Mouse (Mus musculus) limb, embryonic 10.5 days (tissue): ENCODE measurements at regions not wholly inside any gene's neighbourhood (a gene's known extent, or its start where the extent isn't known, plus 50 kb on each side); places are given as distances from the start of the nearest gene placed in this dataset.

ENCODE experiments used
- DNase-seq: peaks from one replicate; pipeline ENCODE4 v3.0.0-alpha.2; 2017; ENCODE audit warnings: low spot score
- H3K27ac ChIP-seq: fragments of 300-500 bp; sonication (generic); 2 replicates; pipeline ENCODE4 v1.5.1; 2016; ENCODE audit warnings: mild to moderate bottlenecking
- H3K27me3 ChIP-seq: fragments of 300-500 bp; sonication (generic); 2 replicates; pipeline ENCODE4 v1.6.1; 2016; ENCODE audit warnings: low read depth, mild to moderate bottlenecking; ENCODE audit not compliant: poor library complexity, severe bottlenecking
- H3K36me3 ChIP-seq: fragments of 300-500 bp; sonication (generic); 2 replicates; pipeline ENCODE4 v1.6.1; 2016; ENCODE audit warnings: mild to moderate bottlenecking, moderate library complexity
- H3K4me1 ChIP-seq: fragments of 300-500 bp; sonication (generic); 2 replicates; pipeline ENCODE4 v1.6.1; 2016
- H3K4me3 ChIP-seq: fragments of 300-500 bp; sonication (generic); 2 replicates; pipeline ENCODE4 v1.5.1; 2016; ENCODE audit warnings: mild to moderate bottlenecking, moderate library complexity
- H3K9me3 ChIP-seq: fragments of 300-500 bp; sonication (generic); replicated peaks from 2 replicates; pipeline ENCODE4 v1.6.1; 2016; ENCODE audit warnings: mild to moderate bottlenecking
- WGBS: fragments of 180-500 bp; shearing (Covaris S2); methylation state at CpG from one replicate; pipeline ENCODE4 v1.1.7; 2016; 5-methylcytosine and 5-hydroxymethylcytosine counted together

DNA sequence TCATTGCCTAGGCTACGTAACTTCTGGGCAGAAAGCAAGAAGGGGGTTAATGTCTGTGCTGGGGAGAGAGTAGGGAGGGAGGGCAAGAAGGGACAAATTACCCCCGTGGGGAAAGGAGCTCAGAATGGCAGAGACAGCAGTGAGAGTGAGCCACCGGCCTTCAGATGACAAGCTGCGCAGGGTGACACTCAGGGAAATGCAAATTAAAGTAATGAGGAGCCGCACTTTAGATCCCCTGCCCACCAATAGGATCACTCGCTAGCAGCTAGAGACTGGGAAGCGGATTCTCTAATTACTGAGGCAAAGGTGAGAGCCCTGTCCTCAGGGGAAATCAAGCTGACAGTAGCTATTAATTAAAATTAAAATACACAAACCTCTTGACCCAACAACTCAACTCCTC lies 202.5 kb downstream of the Arhgef10l start:
- H3K4me3 ChIP-seq = no peak overlapping the region
- DNase-seq = no peak
- no peak overlapping the region for H3K27ac ChIP-seq
- no peaks in the 10 kb centered on the region; the same call in 1 of the 2 replicates for H3K27me3 ChIP-seq
- no peaks in the 10 kb centered on the region for H3K36me3 ChIP-seq
- H3K4me1 ChIP-seq = peaks cover 32% of the 10 kb centered on the region
- H3K9me3 ChIP-seq = no peaks in the 10 kb centered on the region
- WGBS = 50% methylated on average over 7 of the region's 7 CpGs

DNA sequence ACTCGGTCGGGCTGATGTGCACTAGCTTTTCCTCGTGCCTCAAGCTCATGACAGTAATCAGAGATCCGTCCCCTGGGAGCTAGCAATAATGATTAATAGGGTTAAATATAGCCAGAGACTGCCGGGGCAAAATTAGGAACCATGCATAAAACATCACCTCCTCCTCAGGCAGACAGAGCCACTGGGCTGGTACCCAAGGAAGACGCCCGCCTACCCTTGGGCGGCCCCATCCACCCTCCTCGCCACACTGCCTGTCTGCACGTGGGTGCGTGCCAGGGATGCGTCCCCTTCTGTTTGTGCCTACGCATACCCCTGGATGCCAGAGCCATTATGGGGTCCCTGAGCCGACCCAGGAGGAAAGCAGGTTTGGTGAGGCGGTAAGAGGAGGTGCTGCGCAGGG lies 204.5 kb downstream of the Arhgef10l start:
- peaks cover 12% of the 10 kb centered on the region for H3K4me1 ChIP-seq
- no peak overlapping the region for H3K4me3 ChIP-seq
- no peak overlapping the region for H3K27ac ChIP-seq
- 93% methylated on average over 16 of the region's 16 CpGs for WGBS
- no peaks in the 10 kb centered on the region for H3K36me3 ChIP-seq
- no peak for DNase-seq
- no peaks in the 10 kb centered on the region for H3K9me3 ChIP-seq
- no peaks in the 10 kb centered on the region; the same call in 1 of the 2 replicates for H3K27me3 ChIP-seq

DNA sequence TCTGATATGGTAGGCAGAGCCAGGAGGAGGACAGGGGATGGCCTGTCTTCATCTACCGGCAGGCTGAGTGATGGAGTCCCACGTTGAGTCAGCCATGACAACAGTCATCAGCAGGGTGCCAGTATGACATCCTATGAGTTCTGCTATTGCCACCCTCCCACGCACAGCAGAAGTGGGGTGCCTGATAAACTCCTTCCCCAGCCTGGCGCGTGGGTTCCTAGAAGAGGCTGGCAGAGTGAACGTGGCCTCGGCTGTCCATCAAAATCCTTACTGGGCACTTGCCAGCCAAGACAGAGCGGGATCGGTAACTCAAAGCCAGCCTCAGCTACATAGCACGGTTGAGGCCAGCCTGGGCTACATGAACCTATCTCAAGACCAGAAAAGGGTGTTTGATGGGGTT lies 202.5 kb upstream of the Igsf21 start:
- no peak for DNase-seq
- H3K4me3 ChIP-seq = no peak overlapping the region
- no peaks in the 10 kb centered on the region for H3K36me3 ChIP-seq
- WGBS = 94% methylated on average over 10 of the region's 10 CpGs
- no peaks in the 10 kb centered on the region for H3K9me3 ChIP-seq
- no peaks in the 10 kb centered on the region for H3K27me3 ChIP-seq
- peaks cover 6% of the 10 kb centered on the region; the same call in 1 of the 2 replicates for H3K4me1 ChIP-seq
- H3K27ac ChIP-seq = no peak overlapping the region

GRCm38 (mm10) chr4:140446455-140446854 lies 199.9 kb upstream of the Igsf21 start:
- Histone ChIP-seq H3K9me3 (no peaks in the 10 kb centered on the region), H3K27ac (no peak overlapping the region), H3K4me1 (no peaks in the 10 kb centered on the region), H3K36me3 (no peaks in the 10 kb centered on the region), H3K27me3 (no peaks in the 10 kb centered on the region), H3K4me3 (no peak overlapping the region)
- WGBS = 93% methylated on average over 6 of the region's 6 CpGs
- no peak for DNase-seq

DNA sequence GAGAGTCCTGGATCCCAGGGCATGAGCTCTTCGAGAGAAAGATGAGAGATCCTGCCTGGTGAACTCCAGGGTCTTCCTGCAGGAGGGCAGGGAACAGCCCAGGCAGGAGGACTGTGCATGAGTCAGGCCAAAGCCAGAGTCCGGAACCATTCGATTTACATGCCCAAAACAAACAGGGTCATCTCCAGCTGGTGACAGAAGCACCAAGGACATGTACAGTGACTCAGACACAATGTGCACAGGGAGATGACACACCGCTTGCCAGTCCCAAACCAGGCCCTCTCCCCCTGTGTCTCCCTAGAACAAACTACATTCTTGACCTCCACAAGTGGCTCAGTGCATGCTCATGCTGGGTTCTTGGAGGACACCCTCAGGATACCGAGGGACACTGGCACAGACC lies 199.3 kb upstream of the Igsf21 start:
- Histone ChIP-seq H3K27ac (no peak overlapping the region), H3K4me3 (no peak overlapping the region), H3K9me3 (no peaks in the 10 kb centered on the region), H3K27me3 (no peaks in the 10 kb centered on the region), H3K36me3 (no peaks in the 10 kb centered on the region), H3K4me1 (no peaks in the 10 kb centered on the region)
- DNase-seq = no peak
- WGBS = 86% methylated on average over 5 of the region's 5 CpGs

GRCm38 (mm10) chr4:140443221-140443620 lies 196.6 kb upstream of the Igsf21 start:
- Histone ChIP-seq H3K27me3 (no peaks in the 10 kb centered on the region), H3K4me1 (no peaks in the 10 kb centered on the region), H3K9me3 (no peaks in the 10 kb centered on the region), H3K36me3 (no peaks in the 10 kb centered on the region), H3K4me3 (no peak overlapping the region), H3K27ac (no peak overlapping the region)
- 91% methylated on average over 6 of the region's 6 CpGs for WGBS
- no peak for DNase-seq

- DNase-seq = no peak
- 89% methylated on average over 8 of the region's 8 CpGs for WGBS
- no peaks in the 10 kb centered on the region for H3K4me1 ChIP-seq
- H3K4me3 ChIP-seq = no peak overlapping the region
- no peaks in the 10 kb centered on the region for H3K9me3 ChIP-seq
- no peaks in the 10 kb centered on the region for H3K27me3 ChIP-seq
- no peak overlapping the region for H3K27ac ChIP-seq
- H3K36me3 ChIP-seq = no peaks in the 10 kb centered on the region
Observed at GRCm38 (mm10) chr4:140441805-140442204, 195.2 kb upstream of the Igsf21 start.

DNA sequence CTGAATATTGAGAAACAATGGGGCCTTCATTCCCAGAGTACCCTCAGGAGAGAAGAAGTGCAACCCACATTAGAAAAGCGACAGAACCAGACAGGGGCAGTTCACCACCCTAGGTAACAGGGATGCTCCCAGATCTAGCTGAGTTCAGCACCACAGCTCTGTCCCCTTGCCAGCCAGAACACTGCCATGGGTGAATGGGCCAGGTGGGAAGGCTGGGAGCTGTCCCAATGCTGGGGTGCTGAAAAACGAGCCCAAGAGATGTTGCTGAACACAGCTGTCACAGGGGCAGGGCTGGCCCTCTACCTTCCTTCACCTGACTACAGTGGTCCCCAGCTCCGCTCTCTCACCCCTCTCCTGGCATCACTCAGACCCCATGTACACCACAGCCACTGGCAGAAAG lies 193.3 kb upstream of the Igsf21 start:
- peak; percentile 88 for DNase-seq
- no peaks in the 10 kb centered on the region for H3K36me3 ChIP-seq
- WGBS = 25% methylated on average over 3 of the region's 3 CpGs
- no peaks in the 10 kb centered on the region for H3K9me3 ChIP-seq
- H3K27ac ChIP-seq = no peak overlapping the region
- H3K4me3 ChIP-seq = no peak overlapping the region
- no peaks in the 10 kb centered on the region for H3K27me3 ChIP-seq
- H3K4me1 ChIP-seq = peaks cover 9% of the 10 kb centered on the region; the same call in 1 of the 2 replicates

DNA sequence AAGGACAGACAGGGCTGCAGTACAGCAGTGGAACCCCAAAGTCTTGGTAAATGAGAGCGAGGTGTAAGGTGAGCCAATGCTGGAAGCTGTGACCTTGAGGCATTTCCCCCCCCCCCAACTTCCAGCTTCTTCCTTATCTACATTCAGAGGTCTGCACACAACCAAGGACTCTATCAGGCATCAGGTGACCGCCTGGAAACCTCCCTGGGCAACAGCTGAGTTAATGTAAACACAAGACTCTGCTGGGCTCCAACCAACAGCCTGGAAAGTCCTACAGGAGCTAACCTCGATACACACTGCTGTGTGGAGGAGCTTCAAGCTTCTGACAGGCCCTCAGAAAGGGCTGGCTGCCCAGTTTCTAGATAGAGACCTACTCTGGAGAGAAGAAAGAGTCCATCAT lies 189.4 kb upstream of the Igsf21 start:
- no peak overlapping the region for H3K4me3 ChIP-seq
- no peaks in the 10 kb centered on the region for H3K9me3 ChIP-seq
- 53% methylated on average over 3 of the region's 3 CpGs for WGBS
- no peak for DNase-seq
- no peak overlapping the region for H3K27ac ChIP-seq
- H3K36me3 ChIP-seq = no peaks in the 10 kb centered on the region
- H3K27me3 ChIP-seq = no peaks in the 10 kb centered on the region
- H3K4me1 ChIP-seq = peaks cover 19% of the 10 kb centered on the region

DNA sequence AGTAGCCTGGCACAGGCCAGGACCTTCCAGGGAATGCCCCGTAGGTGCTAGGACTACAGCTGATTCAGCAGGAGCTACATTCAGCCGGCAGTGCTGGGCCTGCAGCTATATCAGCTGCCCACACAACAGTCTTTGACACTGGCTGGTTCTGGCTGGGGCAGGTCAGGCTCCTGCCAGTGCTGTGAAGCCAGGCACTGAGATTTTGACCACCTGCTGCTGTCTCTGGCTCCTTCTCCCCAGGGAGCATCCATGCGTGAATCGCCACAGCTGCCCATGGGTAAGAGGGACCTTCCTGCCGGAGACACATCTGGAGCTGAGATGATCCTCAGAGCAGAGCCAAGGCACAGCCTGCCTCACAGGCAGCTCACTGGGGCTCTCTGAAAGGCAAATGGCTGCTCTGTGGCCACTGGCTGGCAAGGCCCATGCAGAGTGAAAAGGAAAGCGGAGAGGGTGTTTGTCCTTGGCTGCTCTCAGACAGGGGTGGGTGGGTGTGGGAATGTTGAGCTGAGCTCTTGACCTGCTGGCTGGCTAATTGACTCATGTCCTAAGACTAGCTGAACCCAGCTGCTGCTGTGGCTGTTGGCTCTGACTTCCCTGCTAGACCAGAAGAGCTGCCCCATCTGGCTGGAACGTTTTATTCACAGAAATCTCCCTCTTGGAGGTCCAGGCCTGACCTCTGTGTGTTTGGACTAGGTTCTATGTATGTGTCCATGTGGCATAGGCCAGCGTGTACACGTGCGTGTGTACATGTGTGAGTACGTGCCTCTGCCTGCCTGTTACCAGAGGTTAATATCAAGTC lies 187.4 kb upstream of the Igsf21 start:
- H3K4me1 ChIP-seq = peaks cover 19% of the 10 kb centered on the region
- H3K27me3 ChIP-seq = no peaks in the 10 kb centered on the region
- H3K36me3 ChIP-seq = no peaks in the 10 kb centered on the region
- H3K4me3 ChIP-seq = no peak overlapping the region
- H3K9me3 ChIP-seq = no peaks in the 10 kb centered on the region
- no peak overlapping the region for H3K27ac ChIP-seq
- DNase-seq = no peak
- 75% methylated on average over 11 of the region's 11 CpGs for WGBS

GRCm38 (mm10) chr4:140432101-140432500 lies 185.5 kb upstream of the Igsf21 start:
- H3K27me3 ChIP-seq = no peaks in the 10 kb centered on the region
- H3K9me3 ChIP-seq = no peaks in the 10 kb centered on the region
- DNase-seq = no peak
- no peaks in the 10 kb centered on the region for H3K36me3 ChIP-seq
- 79% methylated on average over 7 of the region's 7 CpGs for WGBS
- no peak overlapping the region for H3K4me3 ChIP-seq
- H3K27ac ChIP-seq = no peak overlapping the region
- peaks cover 19% of the 10 kb centered on the region for H3K4me1 ChIP-seq

DNA sequence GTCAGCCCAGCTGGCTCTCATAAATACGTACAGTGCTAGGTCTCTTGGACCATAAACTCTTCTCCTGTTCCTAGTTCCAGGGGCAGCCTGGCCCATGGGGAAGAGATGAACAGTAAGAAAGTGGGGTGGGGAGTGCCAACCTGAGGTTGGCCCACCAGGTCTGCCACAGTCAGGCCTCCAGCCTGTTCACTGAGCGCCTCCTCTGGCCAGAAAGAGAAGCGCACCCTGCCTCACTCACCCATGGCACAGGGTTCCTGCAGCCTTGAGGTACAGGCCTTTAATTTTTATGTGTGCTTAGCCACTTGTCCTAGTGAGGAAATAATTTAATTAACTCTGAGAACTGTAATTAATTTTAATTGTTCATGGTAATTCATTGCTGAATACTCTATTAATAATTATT lies 180.5 kb upstream of the Igsf21 start:
- Histone ChIP-seq H3K27me3 (no peaks in the 10 kb centered on the region), H3K4me3 (no peak overlapping the region)
- 86% methylated on average over 3 of the region's 3 CpGs for WGBS

GRCm38 (mm10) chr4:140423791-140424190 lies 177.2 kb upstream of the Igsf21 start:
- DNase-seq = no peak
- 95% methylated on average over 10 of the region's 10 CpGs for WGBS
- no peak overlapping the region for H3K27ac ChIP-seq
- H3K4me1 ChIP-seq = peaks cover 32% of the 10 kb centered on the region
- no peaks in the 10 kb centered on the region for H3K36me3 ChIP-seq
- H3K9me3 ChIP-seq = no peaks in the 10 kb centered on the region
- H3K4me3 ChIP-seq = no peak overlapping the region
- H3K27me3 ChIP-seq = no peaks in the 10 kb centered on the region

More for the DNA sequence above, 180.5 kb upstream of the Igsf21 start:
- Histone ChIP-seq H3K36me3 (no peaks in the 10 kb centered on the region), H3K4me1 (peaks cover 19% of the 10 kb centered on the region; the same call in 1 of the 2 replicates), H3K27ac (no peak overlapping the region), H3K9me3 (no peaks in the 10 kb centered on the region)
- DNase-seq = no peak
